Mouse (Mus musculus): ENCODE data around the gene Nabp2. TPM values are rescaled to one million over a fixed set of nuclear protein-coding genes. Genes with fewer than 3 reads are reported as not detected.

Gene Nabp2
- total and polyA plus RNA-seq, 3 experiments = 40.3 to 123 (median 43.7) TPM

- dilution Hi-C loops (cut with MboI; ENCODE audit: extremely low pct_ligation_motif_present, extremely low pct_unique_long_range_greater_than_20kb, low sequenced_read_pairs) (no loop called here), in situ Hi-C loops (cut with MboI; ENCODE audit: low pct_ligation_motif_present, low pct_unique_long_range_greater_than_20kb, low sequenced_read_pairs) (no loop called here)
- peaks cover 28 to 96% of the 10 kb centered on the region in 2 experiments for H3K36me3 ChIP-seq (replicated peaks in 1 of 2; ENCODE audit: control insufficient read depth in 1 of 2, insufficient read depth in 1 of 2, low read length in 1 of 2)
Measured at GRCm38 (mm10) chr10:128397466-128397865, 13.8 kb downstream of the Nabp2 start.

GRCm38 (mm10) chr10:128396716-128397264, 14.5 kb downstream of the Nabp2 start:
- H3K4me3 ChIP-seq (replicated peaks in 1 of 3; ENCODE audit: low read depth in 2 of 3, low read length in 2 of 3, poor library complexity in 1 of 3) = no peak overlapping the region
- in situ Hi-C loops (cut with MboI; ENCODE audit: low pct_ligation_motif_present, low pct_unique_long_range_greater_than_20kb, low sequenced_read_pairs) = no loop called here
- H3K4me2 ChIP-seq (ENCODE audit: insufficient read depth, low read depth, poor library complexity, severe bottlenecking) = no peak overlapping the region
- peaks cover 3 to 19% of the 10 kb centered on the region in 2 experiments; a peak in 3 of 4 replicates for H3K4me1 ChIP-seq (ENCODE audit: control insufficient read depth in 1 of 2, insufficient read depth in 2 of 2)
- H3K36me3 ChIP-seq (replicated peaks in 1 of 2; ENCODE audit: control insufficient read depth in 1 of 2, insufficient read depth in 1 of 2, low read length in 1 of 2) = peaks cover 33 to 98% of the 10 kb centered on the region in 2 experiments
- no peak overlapping the region for H3K27ac ChIP-seq (ENCODE audit: insufficient read depth, low read depth)
- H3K9me3 ChIP-seq (replicated peaks; ENCODE audit: low read length) = no peaks in the 10 kb centered on the region
- no peaks in the 10 kb centered on the region for H3K27me3 ChIP-seq (replicated peaks)
- H3K79me2 ChIP-seq (replicated peaks; ENCODE audit: control insufficient read depth, extremely low read depth, insufficient read depth, poor library complexity, severe bottlenecking) = no peaks in the 10 kb centered on the region
- DNase-seq (ENCODE audit: extremely low read depth) = no peak
- no peak overlapping the region for H3K9ac ChIP-seq (ENCODE audit: insufficient read depth, low read depth)
- dilution Hi-C loops (cut with MboI; ENCODE audit: extremely low pct_ligation_motif_present, extremely low pct_unique_long_range_greater_than_20kb, low sequenced_read_pairs) = no loop called here
- TF ChIP-seq IRF4 (IDR thresholded peaks at IDR 0.05; ENCODE audit: low read depth, low read length) = no peak
- no peak for TF ChIP-seq TBP (conservative IDR thresholded peaks at IDR 0.05; ENCODE audit: low read depth, low read length)
- no peak for TF ChIP-seq BHLHE40 (IDR thresholded peaks at IDR 0.05; ENCODE audit: low read depth, low read length)
- TF ChIP-seq MAZ (IDR thresholded peaks at IDR 0.05; ENCODE audit: low read depth, low read length) = no peak
- no peak for TF ChIP-seq MXI1 (IDR thresholded peaks at IDR 0.05; ENCODE audit: low read depth, low read length)

More at GRCm38 (mm10) chr10:128397466-128397865, 13.8 kb downstream of the Nabp2 start:
- Histone ChIP-seq H3K9ac (ENCODE audit: insufficient read depth, low read depth) (no peak overlapping the region), H3K79me2 (replicated peaks; ENCODE audit: control insufficient read depth, extremely low read depth, insufficient read depth, poor library complexity, severe bottlenecking) (no peaks in the 10 kb centered on the region), H3K4me3 (replicated peaks in 1 of 3; ENCODE audit: low read depth in 2 of 3, low read length in 2 of 3, poor library complexity in 1 of 3) (no peak overlapping the region), H3K9me3 (replicated peaks; ENCODE audit: low read length) (no peaks in the 10 kb centered on the region), H3K27ac (ENCODE audit: insufficient read depth, low read depth) (no peak overlapping the region), H3K4me2 (ENCODE audit: insufficient read depth, low read depth, poor library complexity, severe bottlenecking) (no peak overlapping the region), H3K4me1 (ENCODE audit: control insufficient read depth in 1 of 2, insufficient read depth in 2 of 2) (peaks cover 3 to 13% of the 10 kb centered on the region in 2 experiments; a peak in 3 of 4 replicates), H3K27me3 (replicated peaks) (no peaks in the 10 kb centered on the region)
- TF ChIP-seq MAZ (IDR thresholded peaks at IDR 0.05; ENCODE audit: low read depth, low read length) (no peak), RAD21 (IDR thresholded peaks at IDR 0.05; ENCODE audit: low read depth, low read length) (no peak), MYC (IDR thresholded peaks at IDR 0.05; ENCODE audit: low read depth, low read length) (no peak), POLR2A (IDR thresholded peaks at IDR 0.05; ENCODE audit: low read depth, low read length) (no peak), USF2 (conservative IDR thresholded peaks at IDR 0.05; ENCODE audit: low read depth, low read length) (no peak), GABPA (IDR thresholded peaks at IDR 0.05; ENCODE audit: insufficient replicate concordance, low read depth, low read length) (no peak), MEF2A (IDR thresholded peaks at IDR 0.05; ENCODE audit: borderline replicate concordance, low read depth, low read length) (no peak), RCOR1 (conservative IDR thresholded peaks at IDR 0.05; ENCODE audit: low read depth, low read length) (no peak), SMC3 (IDR thresholded peaks at IDR 0.05; ENCODE audit: low read depth, low read length) (no peak), NRF1 (IDR thresholded peaks at IDR 0.05; ENCODE audit: low read depth, low read length) (no peak), HCFC1 (IDR thresholded peaks at IDR 0.05; ENCODE audit: low read depth, low read length) (no peak), EP300 (IDR thresholded peaks at IDR 0.05; ENCODE audit: low read length) (no peak), USF1 (IDR thresholded peaks at IDR 0.05; ENCODE audit: low read depth, low read length) (no peak), PAX5 (IDR thresholded peaks at IDR 0.05; ENCODE audit: low read length) (no peak), POLR2AphosphoS2 (IDR thresholded peaks at IDR 0.05; ENCODE audit: low read depth, low read length) (no peak)
- DNase-seq (ENCODE audit: extremely low read depth) = no peak
